Mouse (Mus musculus): ENCODE data around the gene D7Ertd443e. TPM values are rescaled to one million over a fixed set of nuclear protein-coding genes. Genes with fewer than 3 reads are reported as not detected.
A peak's percentile ranks its signal among the peaks of the same experiment; 100 is the strongest.

The D7Ertd443e gene
- 1 to 10 TPM; 4.4 to 4.6 TPM for total RNA-seq (2021)

DNA sequence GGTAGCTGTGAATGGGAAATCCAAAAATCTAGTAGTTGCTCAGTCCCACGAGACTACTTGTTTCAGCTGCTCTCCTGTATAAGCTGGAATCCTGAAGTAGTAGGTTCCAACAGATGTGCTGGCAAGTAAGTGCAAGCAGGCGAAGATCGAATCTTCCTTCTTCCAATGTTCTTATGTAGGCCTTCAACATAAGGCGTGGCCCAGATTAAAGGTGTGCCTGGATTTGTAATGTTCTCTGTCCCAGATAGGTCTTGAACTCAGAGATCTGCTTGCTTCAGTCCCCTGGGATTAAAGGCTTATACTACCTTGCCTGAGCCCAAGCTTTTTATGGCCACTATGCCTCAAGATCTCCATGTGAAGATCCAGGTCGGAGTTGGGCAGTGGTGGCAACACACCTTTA, at the start of gene D7Ertd443e:
Gene D7Ertd443e, minus strand, starts transcription at position 101 of the 400 bp plus-strand sequence.
- no peak for DNase-seq

DNA sequence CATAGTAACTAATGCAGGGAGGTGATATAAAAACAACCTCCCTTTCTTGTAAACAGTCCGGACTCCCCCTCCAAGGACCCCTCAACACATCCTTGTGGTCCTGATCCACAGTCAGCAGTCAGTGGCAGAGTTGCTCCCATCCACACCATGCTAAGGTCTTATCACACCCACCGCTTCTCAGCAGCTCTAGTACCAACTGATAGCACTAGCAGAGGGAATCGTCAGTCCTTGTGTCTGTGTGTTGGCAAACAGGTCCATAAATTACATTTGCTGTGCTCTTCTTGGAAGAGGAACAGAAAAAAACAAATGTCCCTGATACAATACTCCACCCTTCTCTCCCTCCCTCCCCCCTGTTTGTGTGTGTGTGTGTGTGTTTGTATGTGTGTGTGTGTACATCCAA, 46.2 kb upstream of the D7Ertd443e start:
- DNase-seq = no peak

DNA sequence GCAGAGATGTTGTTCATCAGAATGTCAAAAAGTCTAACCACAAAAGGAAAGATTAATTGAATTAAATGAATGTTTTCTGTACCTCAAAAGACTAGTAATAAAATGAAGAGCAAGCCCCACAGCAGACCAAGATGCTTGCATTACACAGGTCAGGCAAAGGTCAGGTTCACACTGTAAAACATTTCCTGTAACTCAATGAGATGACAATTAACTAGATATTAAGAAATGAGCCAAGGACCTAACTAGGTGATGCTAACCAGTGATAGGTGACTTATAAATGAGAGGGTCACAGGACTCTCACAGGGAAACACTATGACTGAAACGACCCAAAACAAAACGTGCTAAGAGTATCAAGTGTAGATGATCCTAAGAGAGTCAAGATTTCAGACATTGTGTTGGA, 43.2 kb upstream of the D7Ertd443e start:
- no peak for DNase-seq

DNA sequence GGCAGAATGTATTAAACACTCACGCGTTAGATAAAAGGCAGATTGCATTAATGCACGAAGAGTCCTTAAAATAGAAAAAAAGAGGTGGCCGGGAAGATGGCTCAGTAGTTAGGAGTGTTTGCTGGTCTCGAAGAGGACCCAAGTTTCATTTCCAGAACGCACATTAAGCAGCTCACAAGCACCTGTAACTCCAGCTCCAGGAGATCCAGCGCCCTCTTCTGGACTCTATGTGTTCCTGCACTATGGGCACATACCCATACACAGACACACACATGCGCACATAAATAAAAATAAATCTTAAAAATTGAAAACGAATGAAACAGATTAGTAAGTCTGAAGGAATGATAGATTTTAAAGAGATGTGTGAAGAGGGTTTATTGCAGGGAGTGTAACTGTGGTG, 29.6 kb upstream of the D7Ertd443e start:
- DNase-seq = no peak

- no peak for DNase-seq
Observed at GRCm38 (mm10) chr7:134414005-134414690, 28.7 kb upstream of the D7Ertd443e start.

GRCm38 (mm10) chr7:134408641-134409040, 23.2 kb upstream of the D7Ertd443e start:
- no peak for DNase-seq

DNA sequence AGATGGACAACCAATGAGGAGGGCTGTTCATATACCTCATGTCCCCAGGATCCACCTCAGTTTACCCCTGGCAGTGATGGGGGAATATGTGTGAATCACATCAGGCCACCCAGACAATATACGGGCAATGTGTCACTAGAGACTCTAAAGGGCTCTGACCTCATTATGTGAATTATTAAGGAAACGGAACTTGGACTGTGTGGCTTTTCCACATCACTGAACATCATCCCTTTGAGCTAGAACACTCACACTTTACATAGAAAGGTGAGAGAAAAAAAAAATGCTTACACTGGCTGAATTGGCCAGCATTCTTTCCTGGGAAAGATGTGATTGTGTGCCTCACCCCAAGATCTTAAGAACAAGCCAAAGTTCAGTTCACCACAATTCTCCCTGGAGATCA, 15.3 kb upstream of the D7Ertd443e start:
- DNase-seq = no peak

GRCm38 (mm10) chr7:134396769-134397168, 11.3 kb upstream of the D7Ertd443e start:
- no peak for DNase-seq

- no peak for DNase-seq
Observed at GRCm38 (mm10) chr7:134382791-134383190, 2.7 kb downstream of the D7Ertd443e start.

DNA sequence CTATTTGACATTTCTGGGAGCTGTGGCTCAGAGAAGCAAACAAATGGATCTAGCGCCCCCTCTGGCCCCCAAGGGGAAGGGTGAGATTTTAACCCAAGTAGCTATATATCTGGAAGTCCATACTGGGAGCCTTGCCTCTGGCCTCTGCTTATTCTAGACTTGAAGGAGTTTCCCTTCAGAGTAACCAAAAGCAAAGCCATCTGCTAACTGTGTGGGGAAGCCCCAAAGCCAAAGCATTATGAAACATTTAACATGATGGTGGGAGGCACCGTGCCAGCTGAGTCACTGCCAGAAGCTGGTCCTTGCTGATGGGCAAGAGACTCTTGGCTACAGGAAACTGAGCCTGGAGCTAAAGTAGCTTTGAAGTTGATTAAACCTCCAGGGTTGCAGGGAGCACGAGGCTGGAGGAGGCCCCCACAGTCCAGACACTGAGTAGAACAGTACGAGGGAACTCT, 4.0 kb downstream of the D7Ertd443e start:
- DNase-seq = peak; percentile 57 to 59

DNA sequence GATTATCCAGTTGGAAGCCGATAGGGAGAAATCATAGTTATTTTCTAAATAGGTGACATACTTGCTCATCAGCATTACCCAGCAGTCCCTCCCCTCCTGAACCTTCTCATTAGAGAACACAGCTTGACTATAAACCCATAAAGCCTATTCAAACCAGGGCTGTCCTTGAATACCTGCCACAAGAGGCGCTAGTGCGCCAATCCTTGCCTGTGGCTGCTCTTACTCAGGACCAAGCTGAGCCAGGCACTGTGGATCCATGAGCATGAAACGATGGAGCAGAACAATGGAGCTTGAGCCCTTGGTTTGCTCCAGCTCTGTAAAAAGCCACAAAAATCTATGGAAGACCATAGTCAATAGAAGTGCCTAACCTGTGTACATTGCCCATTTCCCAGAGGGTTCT, 7.2 kb downstream of the D7Ertd443e start:
- peak; percentile 28 to 29 for DNase-seq

DNA sequence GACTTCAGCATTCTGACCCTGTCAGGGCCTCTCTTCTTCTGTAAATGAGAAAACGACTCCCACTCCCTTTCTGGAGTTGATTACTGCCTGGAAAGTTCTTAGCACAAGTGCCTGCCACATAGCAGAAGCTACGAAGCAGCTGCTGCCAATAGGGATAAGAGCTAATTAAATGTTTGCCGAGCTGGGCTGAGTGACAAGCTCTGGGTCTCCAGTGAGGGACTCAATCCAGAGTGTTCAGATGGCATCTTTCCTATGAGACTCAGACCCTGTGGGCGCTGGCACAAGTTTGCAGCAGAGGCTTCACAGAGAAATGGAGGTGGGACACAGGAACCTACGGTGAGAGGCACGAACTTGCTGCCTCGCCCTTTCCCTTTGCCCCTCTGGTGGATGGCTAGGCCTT, 8.7 kb downstream of the D7Ertd443e start:
- DNase-seq = peak; percentile 23 to 30

GRCm38 (mm10) chr7:134372276-134372675, 13.2 kb downstream of the D7Ertd443e start:
- no peak for DNase-seq

GRCm38 (mm10) chr7:134369241-134369640, 16.2 kb downstream of the D7Ertd443e start:
- DNase-seq = no peak

- DNase-seq = no peak
Observed at GRCm38 (mm10) chr7:134362257-134362870, 23.1 kb downstream of the D7Ertd443e start.

- DNase-seq = peak; percentile 46 to 50
Observed at GRCm38 (mm10) chr7:134348825-134349224, 36.6 kb downstream of the D7Ertd443e start.

GRCm38 (mm10) chr7:134342202-134342601, 43.3 kb downstream of the D7Ertd443e start:
- DNase-seq = no peak

DNA sequence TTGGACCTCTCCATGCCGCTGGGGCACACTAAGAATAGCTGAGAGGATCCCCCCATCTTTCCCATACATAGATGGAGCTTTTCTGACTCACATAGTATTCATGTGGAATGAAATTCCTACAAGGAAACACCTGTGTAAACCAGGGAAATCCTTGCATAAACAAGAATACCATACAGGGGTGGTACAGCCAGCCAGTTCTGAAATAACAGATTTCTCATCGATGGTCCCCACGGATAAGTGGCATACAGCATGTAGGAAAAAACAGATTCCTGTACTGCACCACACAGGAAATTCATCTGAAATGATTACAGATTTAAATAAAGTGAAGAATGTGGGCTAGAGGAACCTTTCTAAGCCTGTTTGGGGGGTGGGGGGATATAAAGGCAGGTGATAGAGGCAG, 49.5 kb downstream of the D7Ertd443e start:
- no peak for DNase-seq

GRCm38 (mm10) chr7:134320979-134321378, 64.5 kb downstream of the D7Ertd443e start:
- DNase-seq = no peak

- peak in 1 of 2 experiments; percentile 11 for DNase-seq
Observed at GRCm38 (mm10) chr7:134302084-134302483, 83.4 kb downstream of the D7Ertd443e start.

DNA sequence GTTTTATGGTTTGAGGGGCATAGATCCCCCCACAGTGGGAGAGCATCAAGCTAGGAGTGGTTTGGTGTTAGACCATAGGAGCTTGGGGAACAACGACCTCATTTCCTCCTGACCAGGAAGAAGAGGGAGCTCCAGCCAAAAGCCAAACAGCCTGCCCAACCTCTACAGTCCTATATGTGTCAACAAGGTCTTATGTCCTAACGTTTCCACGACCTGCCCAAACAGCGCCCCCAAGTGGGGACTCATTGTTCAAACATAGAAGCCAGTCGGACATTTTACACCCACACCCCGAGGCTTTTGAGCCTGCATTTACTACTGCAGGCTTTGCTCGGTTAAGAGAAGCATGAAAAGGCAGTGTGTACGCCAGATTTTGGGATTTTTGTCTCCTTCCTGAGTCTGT, 84.2 kb downstream of the D7Ertd443e start:
- no peak for DNase-seq

- no peak for DNase-seq
Observed at GRCm38 (mm10) chr7:134292750-134293149, 92.7 kb downstream of the D7Ertd443e start.

DNA sequence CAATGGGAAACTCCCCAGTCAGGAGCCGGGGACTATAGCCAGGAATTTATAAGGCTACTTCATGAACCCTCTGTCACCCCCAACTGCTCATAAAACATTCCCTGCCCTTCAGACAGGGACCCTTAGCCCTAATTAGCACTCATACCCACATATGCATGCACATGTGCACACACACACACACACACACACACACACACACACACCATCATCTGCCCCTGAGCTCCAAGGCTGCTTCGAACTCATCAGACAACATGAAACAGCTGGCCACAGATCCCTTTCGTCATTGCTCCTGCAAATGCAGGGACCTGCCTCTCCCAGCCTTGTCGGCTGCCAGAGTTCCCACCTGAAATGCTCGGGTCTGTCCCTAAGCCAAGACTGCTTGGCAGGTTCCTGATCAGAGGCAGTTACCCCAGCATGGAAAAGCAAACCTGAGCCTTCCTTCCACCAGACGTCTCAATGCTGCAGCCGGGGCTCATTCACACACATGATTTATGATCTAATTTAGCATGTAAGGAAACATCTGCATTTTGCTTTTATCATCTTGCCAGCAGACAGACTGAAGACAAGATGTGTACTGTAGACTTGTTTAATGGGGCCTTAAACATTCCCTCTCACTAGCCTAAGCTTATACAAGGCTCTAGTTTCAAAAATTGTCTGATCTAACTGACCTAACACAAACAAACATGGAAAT, 95.7 kb downstream of the D7Ertd443e start:
- DNase-seq = no peak

DNA sequence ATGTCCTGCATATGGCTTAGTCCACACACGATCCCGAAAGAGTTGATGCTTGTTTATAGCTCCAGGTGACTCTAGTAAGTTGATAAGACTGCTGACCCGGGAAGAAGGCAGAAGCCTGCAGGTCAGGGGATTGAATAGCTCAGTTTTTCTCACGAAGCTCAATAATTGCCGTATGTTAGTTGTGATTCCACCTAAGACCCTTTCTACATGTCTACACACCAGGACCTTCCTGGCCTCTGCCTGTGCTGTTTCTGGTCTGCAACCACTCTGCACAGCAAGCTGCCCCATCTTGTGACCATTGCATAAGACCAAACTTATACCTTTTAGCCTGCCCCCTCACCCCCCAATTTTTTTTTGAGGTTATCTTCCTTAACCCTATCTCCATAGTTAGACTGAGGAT, 96.3 kb downstream of the D7Ertd443e start:
- DNase-seq = no peak

Data from layer of hippocampus, postnatal 36 days (tissue).